Mouse (Mus musculus) forebrain, postnatal 0 days (tissue): ENCODE results near the gene Mesp1. TPM values are rescaled to one million over a fixed set of nuclear protein-coding genes. Genes with fewer than 3 reads are reported as not detected.

Source experiments
- ATAC-seq: fragments of 200-750 bp; cut with Nextera tagmentation; 2 replicates; pipeline ENCODE4 v1.8.0; 2017; ENCODE audit warnings: mild to moderate bottlenecking, moderate library complexity
- DNase-seq: peaks from one replicate; pipeline ENCODE4 v3.0.0-alpha.2; 2015
- H3K27ac ChIP-seq: fragments of 300-500 bp; sonication (generic); 2 replicates; pipeline ENCODE4 v1.5.1; 2014; ENCODE audit warnings: low read depth, mild to moderate bottlenecking, antibody characterized with exemption, low read length, moderate library complexity, mixed read lengths
- H3K27me3 ChIP-seq: fragments of 300-500 bp; sonication (generic); 2 replicates; pipeline ENCODE4 v1.6.1; 2014; ENCODE audit warnings: mild to moderate bottlenecking, low read length, mixed read lengths; ENCODE audit not compliant: insufficient read depth
- H3K36me3 ChIP-seq: fragments of 300-500 bp; sonication (generic); 2 replicates; pipeline ENCODE4 v1.6.1; 2014; ENCODE audit warnings: mild to moderate bottlenecking, moderate library complexity; ENCODE audit not compliant: insufficient read depth
- H3K4me1 ChIP-seq: fragments of 300-500 bp; sonication (generic); 2 replicates; pipeline ENCODE4 v1.6.1; 2014; ENCODE audit warnings: antibody characterized with exemption; ENCODE audit not compliant: insufficient read depth
- H3K4me2 ChIP-seq: fragments of 300-500 bp; sonication (generic); 2 replicates; pipeline ENCODE4 v1.6.1; 2014; ENCODE audit warnings: low read depth, mild to moderate bottlenecking, moderate library complexity
- H3K4me3 ChIP-seq: fragments of 300-500 bp; sonication (generic); 2 replicates; pipeline ENCODE4 v1.5.1; 2014; ENCODE audit warnings: low read depth, low read length, mixed read lengths
- H3K9ac ChIP-seq: fragments of 300-500 bp; sonication (generic); 2 replicates; pipeline ENCODE4 v1.6.1; 2014; ENCODE audit warnings: mild to moderate bottlenecking
- H3K9me3 ChIP-seq: fragments of 300-500 bp; sonication (generic); 2 replicates; pipeline ENCODE4 v1.6.1; 2016; ENCODE audit warnings: low read length
- CTCF ChIP-seq: sonication (generic); IDR thresholded peaks from 2 replicates; pipeline ENCODE4 v1.5.1; 2016; ENCODE audit warnings: antibody characterized with exemption, control low read depth, low read depth
- WGBS: fragments of 180-500 bp; shearing (Covaris S2); extraction: QIAGEN DNeasy Blood & Tissue Kit; methylation state at CpG from one replicate; pipeline ENCODE4 v1.1.7; 2014; 5-methylcytosine and 5-hydroxymethylcytosine counted together
- polyA plus RNA-seq: library from polyadenylated mRNA; unstranded; fragments of >200 nt; fragmentation: Nextera tagmentation; extraction: Ambion mirVana; gene quantifications from 2 replicates; pipeline ENCODE4 v1.2.1, GENCODE M21; 2015
- total RNA-seq: library from RNA; depleted of rRNA; stranded (reverse); fragments of >200 nt; gene quantifications from 2 replicates; pipeline ENCODE4 v1.2.3, GENCODE M21; 2014

Mesp1 gene
- total and polyA plus RNA-seq, 2 experiments from 2014 or later: 1.1 to 1.6 TPM

GRCm38 (mm10) chr7:79771561-79772512, 21.8 kb downstream of the Mesp1 start:
- H3K4me3 ChIP-seq: no peak overlapping the region
- no peak for DNase-seq
- H3K36me3 ChIP-seq: no peaks in the 10 kb centered on the region
- no peak overlapping the region for H3K4me2 ChIP-seq
- H3K4me1 ChIP-seq: no peaks in the 10 kb centered on the region
- no peak for TF ChIP-seq CTCF
- H3K9ac ChIP-seq: no peak overlapping the region
- H3K27me3 ChIP-seq: no peaks in the 10 kb centered on the region
- no peaks in the 10 kb centered on the region for H3K9me3 ChIP-seq
- ATAC-seq: no peak
- 46% methylated on average over 15 of the region's 15 CpGs for WGBS
- H3K27ac ChIP-seq: no peak overlapping the region

- H3K4me1 ChIP-seq: no peaks in the 10 kb centered on the region
- no peak overlapping the region for H3K27ac ChIP-seq
- no peaks in the 10 kb centered on the region for H3K36me3 ChIP-seq
- no peaks in the 10 kb centered on the region for H3K9me3 ChIP-seq
- H3K9ac ChIP-seq: no peak overlapping the region
- no peak for ATAC-seq
- DNase-seq: no peak
- H3K4me2 ChIP-seq: no peak overlapping the region
- TF ChIP-seq CTCF: no peak
- H3K27me3 ChIP-seq: no peaks in the 10 kb centered on the region
- 87% methylated on average over 3 of the region's 3 CpGs for WGBS
- no peak overlapping the region for H3K4me3 ChIP-seq
Observed at GRCm38 (mm10) chr7:79769664-79770063, 23.9 kb downstream of the Mesp1 start.

DNA sequence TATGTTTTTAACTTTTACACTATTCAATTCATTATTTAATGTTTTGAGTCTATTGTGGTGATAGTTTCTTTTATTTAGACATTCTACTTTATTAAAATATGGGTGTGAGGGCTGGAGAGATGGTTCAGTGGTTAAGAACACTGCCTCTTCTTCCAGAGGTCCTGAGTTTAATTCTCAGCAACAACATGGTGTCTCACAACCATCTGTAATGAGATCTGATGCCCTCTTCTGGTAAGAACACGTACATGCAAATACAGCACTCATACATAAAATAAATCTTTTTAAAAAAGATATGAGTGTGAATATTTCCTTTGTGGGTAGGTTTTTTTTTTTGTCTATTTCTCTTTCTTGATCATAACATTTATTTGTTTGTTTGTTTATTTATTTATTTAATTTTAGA, 27.6 kb downstream of the Mesp1 start:
- Histone ChIP-seq H3K36me3 (no peaks in the 10 kb centered on the region), H3K4me3 (no peak overlapping the region), H3K9ac (no peak overlapping the region), H3K4me2 (no peak overlapping the region), H3K4me1 (no peaks in the 10 kb centered on the region), H3K9me3 (no peaks in the 10 kb centered on the region), H3K27me3 (no peaks in the 10 kb centered on the region), H3K27ac (no peak overlapping the region)
- no peak for ATAC-seq
- 40% methylated on average over 1 of the region's 1 CpGs for WGBS
- no peak for DNase-seq
- no peak for TF ChIP-seq CTCF

- H3K27me3 ChIP-seq: no peaks in the 10 kb centered on the region
- H3K36me3 ChIP-seq: no peaks in the 10 kb centered on the region
- H3K9ac ChIP-seq: no peak overlapping the region
- H3K4me1 ChIP-seq: no peaks in the 10 kb centered on the region
- no peak for TF ChIP-seq CTCF
- ATAC-seq: no peak
- no peak overlapping the region for H3K27ac ChIP-seq
- H3K4me2 ChIP-seq: no peak overlapping the region
- no peaks in the 10 kb centered on the region for H3K9me3 ChIP-seq
- DNase-seq: no peak
- 83% methylated on average over 8 of the region's 8 CpGs for WGBS
- no peak overlapping the region for H3K4me3 ChIP-seq
Observed at GRCm38 (mm10) chr7:79762106-79762505, 31.5 kb downstream of the Mesp1 start.

- DNase-seq (no peak), ATAC-seq (no peak)
- Histone ChIP-seq H3K27ac (no peak overlapping the region), H3K4me3 (no peak overlapping the region), H3K4me2 (no peak overlapping the region), H3K9ac (no peak overlapping the region), H3K9me3 (no peaks in the 10 kb centered on the region), H3K4me1 (no peaks in the 10 kb centered on the region), H3K36me3 (no peaks in the 10 kb centered on the region), H3K27me3 (no peaks in the 10 kb centered on the region)
- 72% methylated on average over 5 of the region's 5 CpGs for WGBS
- TF ChIP-seq CTCF: no peak
Observed at GRCm38 (mm10) chr7:79761124-79761876, 32.3 kb downstream of the Mesp1 start.

DNA sequence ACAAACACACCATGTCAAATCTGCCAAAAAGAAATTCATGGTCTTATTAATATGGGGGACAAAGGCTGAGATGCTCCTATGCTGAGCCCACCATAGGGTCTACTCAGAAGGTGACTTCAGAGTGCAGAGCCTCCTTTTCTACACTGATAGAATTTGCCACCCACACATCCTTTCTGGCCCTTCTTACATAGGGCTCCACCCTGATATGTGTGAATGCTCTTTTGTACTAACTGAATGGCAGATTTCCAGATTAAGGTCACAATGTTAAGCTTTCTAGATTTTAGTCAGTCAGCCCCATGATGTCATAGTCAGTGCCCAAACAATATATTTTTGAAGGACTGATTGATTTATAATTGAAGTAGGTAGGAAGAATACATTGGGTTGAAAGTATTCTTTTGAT, 33.8 kb downstream of the Mesp1 start:
- Histone ChIP-seq H3K36me3 (no peaks in the 10 kb centered on the region), H3K4me3 (no peak overlapping the region), H3K27me3 (no peaks in the 10 kb centered on the region), H3K4me2 (no peak overlapping the region), H3K27ac (no peak overlapping the region), H3K9ac (no peak overlapping the region), H3K4me1 (no peaks in the 10 kb centered on the region), H3K9me3 (no peaks in the 10 kb centered on the region)
- no peak for ATAC-seq
- no peak for DNase-seq
- no peak for TF ChIP-seq CTCF

DNA sequence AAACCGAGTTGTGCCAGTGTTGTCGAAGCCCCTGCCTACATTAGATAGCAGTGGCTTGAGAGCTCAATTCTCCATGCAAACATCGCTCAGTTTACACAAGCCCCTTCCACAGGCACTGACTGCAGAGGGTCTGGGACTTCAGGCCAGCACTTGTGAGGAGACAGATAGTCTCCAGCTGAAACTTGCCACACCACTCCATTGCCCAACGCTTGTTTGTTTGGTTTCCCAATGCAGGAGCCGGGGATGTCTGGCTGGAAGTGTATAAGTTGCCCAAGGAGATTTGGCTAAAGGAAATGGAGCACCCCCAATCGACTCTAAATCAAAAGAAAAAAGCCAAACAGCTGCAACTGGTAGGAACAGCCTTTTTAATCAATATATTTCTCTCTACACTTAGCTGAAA, 35.4 kb downstream of the Mesp1 start:
- Histone ChIP-seq H3K4me3 (no peak overlapping the region), H3K4me2 (no peak overlapping the region), H3K27ac (no peak overlapping the region), H3K36me3 (no peaks in the 10 kb centered on the region), H3K9ac (no peak overlapping the region), H3K27me3 (no peaks in the 10 kb centered on the region), H3K9me3 (no peaks in the 10 kb centered on the region), H3K4me1 (no peaks in the 10 kb centered on the region)
- ATAC-seq (no peak), DNase-seq (no peak)
- 80% methylated on average over 6 of the region's 6 CpGs for WGBS
- TF ChIP-seq CTCF: no peak
